Mouse (Mus musculus) lung, postnatal 0 days (tissue): ENCODE data around the gene D630036H23Rik.

Experiments
- CTCF ChIP-seq: IDR thresholded peaks from 2 replicates; pipeline ENCODE4 v1.5.1; 2016; ENCODE audit warnings: antibody characterized with exemption, mild to moderate bottlenecking
- EP300 ChIP-seq: IDR thresholded peaks from 2 replicates; pipeline ENCODE4 v1.6.1; 2016; ENCODE audit warnings: antibody characterized with exemption, mild to moderate bottlenecking, control low read depth

GRCm38 (mm10) chr12:36332676-36333075 is 49.3 kb downstream of the D630036H23Rik start:
- TF ChIP-seq CTCF, result no peak
- no peak for TF ChIP-seq EP300
